Mouse (Mus musculus) embryonic fibroblast, embryonic 13.5 days (primary cell): ENCODE measurements around the gene Prox2.

ENCODE experiments used
- CTCF ChIP-seq: IDR thresholded peaks from 2 replicates; pipeline ENCODE4 v1.5.1; 2011; ENCODE audit warnings: mild to moderate bottlenecking, control low read depth, low read length, moderate library complexity, borderline replicate concordance; ENCODE audit not compliant: insufficient read depth
- POLR2A ChIP-seq: IDR thresholded peaks from 2 replicates; pipeline ENCODE4 v1.6.1; 2011; ENCODE audit warnings: low read depth, mild to moderate bottlenecking, control low read depth, low read length, moderate library complexity

GRCm38 (mm10) chr12:85153011-85153410 is 42.5 kb upstream of the Prox2 start:
- no peak for TF ChIP-seq POLR2A
- no peak for TF ChIP-seq CTCF
